Mouse (Mus musculus): ENCODE data around the gene Pon3.

The Pon3 gene

GRCm38 (mm10) chr6:5179189-5179588 is 76.9 kb downstream of the Pon3 start:
- no peak for DNase-seq

GRCm38 (mm10) chr6:5177967-5178891 is 77.9 kb downstream of the Pon3 start:
- DNase-seq: peak; percentile 8 to 19

GRCm38 (mm10) chr6:5174179-5174812 is 81.8 kb downstream of the Pon3 start:
- no peak for DNase-seq

GRCm38 (mm10) chr6:5172571-5172970 is 83.5 kb downstream of the Pon3 start:
- DNase-seq: peak; percentile 55 to 76

GRCm38 (mm10) chr6:5171418-5171817 is 84.7 kb downstream of the Pon3 start:
- no peak for DNase-seq

Data from cerebellum, postnatal 10 days (tissue).